ENCODE assay signal across 8 mouse cellular contexts in the genomic region with DNA sequence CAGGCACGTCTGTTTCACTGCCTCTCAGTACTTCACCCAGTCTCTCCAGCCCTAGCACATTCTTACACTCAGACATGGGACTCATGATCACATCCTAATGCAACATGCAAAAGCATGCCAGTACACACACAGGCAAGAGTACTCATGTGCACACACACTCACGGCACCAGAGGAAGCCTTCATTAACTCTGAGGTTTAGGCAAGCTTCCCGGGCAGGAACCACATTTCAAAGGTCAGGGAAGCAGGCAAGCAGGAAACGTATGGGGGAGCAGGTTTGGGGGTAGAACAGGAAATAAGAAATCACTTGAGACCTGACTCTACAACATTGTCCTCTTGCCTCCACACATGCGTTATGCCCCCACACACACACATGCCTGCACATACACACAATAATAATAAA. TPM values are rescaled to one million over a fixed set of nuclear protein-coding genes. Genes with fewer than 3 reads are reported as not detected.
DNase-seq lines count a peak whose midpoint lies in the region; ATAC-seq and TF ChIP-seq lines count a peak whose summit lies in the region.

No protein-coding gene starts in this region.

- no peak overlapping the region for H3K9ac ChIP-seq in lung, embryonic 14.5 days
- H3K9ac ChIP-seq in stomach, postnatal 0 days (ENCODE audit: low read length): no peak overlapping the region
- H3K9ac ChIP-seq in midbrain, embryonic 15.5 days: no peak overlapping the region

- peaks cover 25% of the 10 kb centered on the region for H3K4me1 ChIP-seq in lung, embryonic 14.5 days (ENCODE audit: insufficient read depth)
- peaks cover 59% of the 10 kb centered on the region for H3K4me1 ChIP-seq in limb, embryonic 10.5 days
- H3K4me1 ChIP-seq in stomach, postnatal 0 days (replicated peaks; ENCODE audit: control insufficient read depth, insufficient read depth): peaks cover 21% of the 10 kb centered on the region
- H3K4me1 ChIP-seq in midbrain, embryonic 15.5 days: no peaks in the 10 kb centered on the region

- H3K27me3 ChIP-seq in lung, embryonic 14.5 days (ENCODE audit: insufficient read depth, low read length): no peaks in the 10 kb centered on the region
- H3K27me3 ChIP-seq in limb, embryonic 10.5 days (ENCODE audit: low read depth, poor library complexity, severe bottlenecking): no peaks in the 10 kb centered on the region
- H3K27me3 ChIP-seq in stomach, postnatal 0 days (ENCODE audit: control insufficient read depth, insufficient read depth, low read length): no peaks in the 10 kb centered on the region
- no peaks in the 10 kb centered on the region for H3K27me3 ChIP-seq in midbrain, embryonic 15.5 days (replicated peaks)

- no peak for TF ChIP-seq EP300 in stomach, postnatal 0 days (optimal IDR thresholded peaks at IDR 0.05)

- ATAC-seq in lung, embryonic 14.5 days (ENCODE audit: insufficient read depth): no peak
- ATAC-seq in granulocyte monocyte progenitor cell, adult 5-6 weeks (replicated peaks; ENCODE audit: poor library complexity, severe bottlenecking): peak; percentile 62
- peak; percentile 21; the same call in 1 of the 2 replicates for ATAC-seq in stomach, postnatal 0 days (ENCODE audit: low FRiP score, low TSS enrichment)
- ATAC-seq in midbrain, embryonic 15.5 days (replicated peaks): no peak

- no peaks in the 10 kb centered on the region for H3K9me3 ChIP-seq in lung, embryonic 14.5 days (ENCODE audit: low read depth, low read length)
- no peaks in the 10 kb centered on the region for H3K9me3 ChIP-seq in limb, embryonic 10.5 days (replicated peaks)
- H3K9me3 ChIP-seq in stomach, postnatal 0 days (ENCODE audit: control insufficient read depth, low read length): no peaks in the 10 kb centered on the region
- H3K9me3 ChIP-seq in midbrain, embryonic 15.5 days: no peaks in the 10 kb centered on the region

- 0 out of 2 replicates have a peak overlapping the region, but pooled peaks have one; percentile 12 for H3K4me2 ChIP-seq in lung, embryonic 14.5 days
- H3K4me2 ChIP-seq in stomach, postnatal 0 days (replicated peaks; ENCODE audit: low read depth): no peak overlapping the region
- no peak overlapping the region for H3K4me2 ChIP-seq in midbrain, embryonic 15.5 days

- no peaks in the 10 kb centered on the region for H3K36me3 ChIP-seq in lung, embryonic 14.5 days (ENCODE audit: insufficient read depth)
- peaks cover 8% of the 10 kb centered on the region; the same call in 1 of the 2 replicates for H3K36me3 ChIP-seq in limb, embryonic 10.5 days
- H3K36me3 ChIP-seq in stomach, postnatal 0 days (ENCODE audit: control insufficient read depth, insufficient read depth, low read length): no peaks in the 10 kb centered on the region
- H3K36me3 ChIP-seq in midbrain, embryonic 15.5 days (replicated peaks): no peaks in the 10 kb centered on the region

- TF ChIP-seq CTCF in lung, embryonic 14.5 days (IDR thresholded peaks at IDR 0.05; ENCODE audit: low read depth): no peak
- no peak for TF ChIP-seq CTCF in stomach, postnatal 0 days (IDR thresholded peaks at IDR 0.05; ENCODE audit: low read depth)

- H3K4me3 ChIP-seq in lung, embryonic 14.5 days (ENCODE audit: low read depth, low read length): no peak overlapping the region
- no peak overlapping the region for H3K4me3 ChIP-seq in limb, embryonic 10.5 days
- H3K4me3 ChIP-seq in stomach, postnatal 0 days (ENCODE audit: low read depth, low read length): no peak overlapping the region
- no peak overlapping the region for H3K4me3 ChIP-seq in midbrain, embryonic 15.5 days

- DNase-seq in lung, embryonic 14.5 days: peak; percentile 60
- no peak for DNase-seq in lung, postnatal 25 days (ENCODE audit: low spot score)
- DNase-seq in limb, embryonic 10.5 days (ENCODE audit: low spot score): no peak
- DNase-seq in stomach, postnatal 0 days (ENCODE audit: low spot score): peak; percentile 35
- DNase-seq in left cerebral cortex, postnatal 25 days (ENCODE audit: low spot score in 2 of 2): no peak
- no peak for DNase-seq in right cerebral cortex, postnatal 25 days

- peak overlapping the region; percentile 61; the same call in 1 of the 2 replicates for H3K27ac ChIP-seq in lung, embryonic 14.5 days (ENCODE audit: low read depth)
- peak overlapping the region; percentile 66; the same call in 1 of the 2 replicates for H3K27ac ChIP-seq in limb, embryonic 10.5 days
- peak overlapping the region; percentile 46 for H3K27ac ChIP-seq in stomach, postnatal 0 days (replicated peaks)
- no peak overlapping the region for H3K27ac ChIP-seq in midbrain, embryonic 15.5 days

- WGBS in lung, embryonic 14.5 days: 32% methylated on average over 5 of the region's 5 CpGs
- 48% methylated on average over 5 of the region's 5 CpGs for WGBS in limb, embryonic 10.5 days
- 27% methylated on average over 5 of the region's 5 CpGs for WGBS in stomach, postnatal 0 days
- 64% methylated on average over 5 of the region's 5 CpGs for WGBS in midbrain, embryonic 15.5 days

- intact Hi-C loops in left cerebral cortex, postnatal 25 days (cut with DNase I): no loop called here

RNA-seq across cellular contexts. Expression of gene Lrp5, which starts 20.9 kb away (rescaled TPM):
- 9.3 and 11.4 TPM in 2 replicates for polyA plus RNA-seq in lung, embryonic 14.5 days (2014; fragmentation: Nextera tagmentation; extraction: Ambion mirVana)
- 28.0 and 36.6 TPM in 2 replicates for total RNA-seq in granulocyte monocyte progenitor cell, adult 5-6 weeks (2014; fragmentation: Nextera tagmentation)
- total RNA-seq in granulocyte monocyte progenitor cell, adult 5-6 weeks (2017): 12.5 and 15.1 TPM in 2 replicates
- 6.6 and 8.2 TPM in 2 replicates for polyA plus RNA-seq in limb, embryonic 10.5 days (2016; fragmentation: Nextera tagmentation; extraction: Ambion mirVana)
- polyA plus RNA-seq in stomach, postnatal 0 days (2015; fragmentation: Nextera tagmentation; extraction: Ambion mirVana): 2.6 and 2.7 TPM in 2 replicates
- 10 to 100 TPM in 1 of 2 experiments, 1 to 10 TPM in 1; 9.1 to 10.0 TPM for total RNA-seq in left cerebral cortex, postnatal 25 days (2021)
- 1.1 and 1.4 TPM in 2 replicates for polyA plus RNA-seq in midbrain, embryonic 15.5 days (2015; fragmentation: Nextera tagmentation; extraction: Ambion mirVana)

RNA-seq across cellular contexts. Expression of gene 1810055G02Rik, which starts 42.6 kb away (rescaled TPM):
- 40.3 and 40.9 TPM in 2 replicates for polyA plus RNA-seq in lung, embryonic 14.5 days (2014; fragmentation: Nextera tagmentation; extraction: Ambion mirVana)
- 10.0 and 13.4 TPM in 2 replicates for total RNA-seq in granulocyte monocyte progenitor cell, adult 5-6 weeks (2014; fragmentation: Nextera tagmentation)
- 4.5 and 9.0 TPM in 2 replicates for total RNA-seq in granulocyte monocyte progenitor cell, adult 5-6 weeks (2017)
- polyA plus RNA-seq in limb, embryonic 10.5 days (2016; fragmentation: Nextera tagmentation; extraction: Ambion mirVana): 43.8 and 47.2 TPM in 2 replicates
- 17.1 and 18.8 TPM in 2 replicates for polyA plus RNA-seq in stomach, postnatal 0 days (2015; fragmentation: Nextera tagmentation; extraction: Ambion mirVana)
- 10 to 100 TPM; 35.1 TPM for total RNA-seq in left cerebral cortex, postnatal 25 days (2021)
- 34.6 and 35.9 TPM in 2 replicates for polyA plus RNA-seq in midbrain, embryonic 15.5 days (2015; fragmentation: Nextera tagmentation; extraction: Ambion mirVana)

Comparison
In these comparisons a context has a peak if more than half of its experiments do, and no peak if none do; other contexts are left out.
1. DNase-seq: peak in lung, embryonic 14.5 days (single experiment) and stomach, postnatal 0 days (single experiment); none in lung, postnatal 25 days (single experiment), limb, embryonic 10.5 days (single experiment), left cerebral cortex, postnatal 25 days (0 of 2) and right cerebral cortex, postnatal 25 days (single experiment).
2. ATAC-seq: peak in granulocyte monocyte progenitor cell, adult 5-6 weeks (single experiment) and stomach, postnatal 0 days (single experiment); none in lung, embryonic 14.5 days (single experiment) and midbrain, embryonic 15.5 days (single experiment).